Mouse (Mus musculus): ENCODE data around the gene Shcbp1l. TPM values are rescaled to one million over a fixed set of nuclear protein-coding genes. Genes with fewer than 3 reads are reported as not detected.

The Shcbp1l gene
- polyA plus RNA-seq, 1 experiment from 2014 or later = 0.26 TPM

- H3K9me3 ChIP-seq = no peaks in the 10 kb centered on the region
- H3K27ac ChIP-seq = no peak overlapping the region
- 94% methylated on average over 2 of the region's 2 CpGs for WGBS
- H3K4me2 ChIP-seq (replicated peaks) = no peak overlapping the region
- H3K9ac ChIP-seq = no peak overlapping the region
- H3K27me3 ChIP-seq (replicated peaks) = no peaks in the 10 kb centered on the region
- H3K4me1 ChIP-seq (replicated peaks) = no peaks in the 10 kb centered on the region
- H3K36me3 ChIP-seq = no peaks in the 10 kb centered on the region
- ATAC-seq = no peak
- no peak overlapping the region for H3K4me3 ChIP-seq (replicated peaks)
Observed at GRCm38 (mm10) chr1:153432329-153432728, 7.4 kb downstream of the Shcbp1l start.

GRCm38 (mm10) chr1:153433851-153434589 lies 9.1 kb downstream of the Shcbp1l start:
- no peaks in the 10 kb centered on the region for H3K4me1 ChIP-seq (replicated peaks)
- H3K36me3 ChIP-seq = no peaks in the 10 kb centered on the region
- H3K9ac ChIP-seq = no peak overlapping the region
- H3K27ac ChIP-seq = no peak overlapping the region
- H3K4me3 ChIP-seq (replicated peaks) = no peak overlapping the region
- no peaks in the 10 kb centered on the region for H3K27me3 ChIP-seq (replicated peaks)
- 82% methylated on average over 5 of the region's 5 CpGs for WGBS
- H3K9me3 ChIP-seq = no peaks in the 10 kb centered on the region
- no peak overlapping the region for H3K4me2 ChIP-seq (replicated peaks)
- ATAC-seq = no peak

- Histone ChIP-seq H3K4me1 (replicated peaks) (no peaks in the 10 kb centered on the region), H3K27ac (no peak overlapping the region), H3K27me3 (replicated peaks) (no peaks in the 10 kb centered on the region), H3K4me3 (replicated peaks) (no peak overlapping the region), H3K9me3 (no peaks in the 10 kb centered on the region), H3K36me3 (no peaks in the 10 kb centered on the region), H3K9ac (no peak overlapping the region), H3K4me2 (replicated peaks) (no peak overlapping the region)
- WGBS = 91% methylated on average over 11 of the region's 11 CpGs
- no peak for ATAC-seq
Observed at GRCm38 (mm10) chr1:153437536-153437935, 12.6 kb downstream of the Shcbp1l start.

- Histone ChIP-seq H3K9me3 (no peaks in the 10 kb centered on the region), H3K36me3 (no peaks in the 10 kb centered on the region), H3K27ac (no peak overlapping the region), H3K9ac (no peak overlapping the region), H3K4me1 (replicated peaks) (no peaks in the 10 kb centered on the region), H3K27me3 (replicated peaks) (no peaks in the 10 kb centered on the region), H3K4me3 (replicated peaks) (no peak overlapping the region), H3K4me2 (replicated peaks) (no peak overlapping the region)
- whole genome bisulfite sequencing = 82% methylated on average over 4 of the region's 4 CpGs
- ATAC-seq = no peak
Observed at GRCm38 (mm10) chr1:153440752-153441151, 15.8 kb downstream of the Shcbp1l start.

- H3K9ac ChIP-seq = no peak overlapping the region
- 84% methylated on average over 3 of the region's 3 CpGs for WGBS
Observed at GRCm38 (mm10) chr1:153441656-153442055, 16.7 kb downstream of the Shcbp1l start.

GRCm38 (mm10) chr1:153443019-153443418 lies 18.1 kb downstream of the Shcbp1l start:
- ATAC-seq = no peak
- H3K4me2 ChIP-seq (replicated peaks) = no peak overlapping the region
- WGBS = 85% methylated on average over 1 of the region's 1 CpGs
- H3K27ac ChIP-seq = no peak overlapping the region
- no peaks in the 10 kb centered on the region for H3K27me3 ChIP-seq (replicated peaks)
- H3K4me1 ChIP-seq (replicated peaks) = no peaks in the 10 kb centered on the region
- no peaks in the 10 kb centered on the region for H3K36me3 ChIP-seq
- no peak overlapping the region for H3K4me3 ChIP-seq (replicated peaks)
- no peaks in the 10 kb centered on the region for H3K9me3 ChIP-seq
- no peak overlapping the region for H3K9ac ChIP-seq

More at GRCm38 (mm10) chr1:153441656-153442055, 16.7 kb downstream of the Shcbp1l start:
- H3K27ac ChIP-seq = no peak overlapping the region
- H3K4me2 ChIP-seq (replicated peaks) = no peak overlapping the region
- ATAC-seq = no peak
- no peaks in the 10 kb centered on the region for H3K27me3 ChIP-seq (replicated peaks)
- H3K4me3 ChIP-seq (replicated peaks) = no peak overlapping the region
- no peaks in the 10 kb centered on the region for H3K4me1 ChIP-seq (replicated peaks)
- no peaks in the 10 kb centered on the region for H3K36me3 ChIP-seq
- H3K9me3 ChIP-seq = no peaks in the 10 kb centered on the region

- H3K4me3 ChIP-seq (replicated peaks) = no peak overlapping the region
- ATAC-seq = no peak
- no peaks in the 10 kb centered on the region for H3K4me1 ChIP-seq (replicated peaks)
- 80% methylated on average over 4 of the region's 4 CpGs for WGBS
- H3K9ac ChIP-seq = no peak overlapping the region
- H3K9me3 ChIP-seq = no peaks in the 10 kb centered on the region
- no peak overlapping the region for H3K4me2 ChIP-seq (replicated peaks)
- no peak overlapping the region for H3K27ac ChIP-seq
- H3K36me3 ChIP-seq = no peaks in the 10 kb centered on the region
- no peaks in the 10 kb centered on the region for H3K27me3 ChIP-seq (replicated peaks)
Observed at GRCm38 (mm10) chr1:153443632-153444031, 18.7 kb downstream of the Shcbp1l start.

- ATAC-seq = no peak
- 95% methylated on average over 20 of the region's 20 CpGs for WGBS
- no peaks in the 10 kb centered on the region for H3K4me1 ChIP-seq (replicated peaks)
- H3K9me3 ChIP-seq = no peaks in the 10 kb centered on the region
- no peaks in the 10 kb centered on the region for H3K36me3 ChIP-seq
- H3K4me3 ChIP-seq (replicated peaks) = no peak overlapping the region
- H3K27ac ChIP-seq = no peak overlapping the region
- no peak overlapping the region for H3K4me2 ChIP-seq (replicated peaks)
- H3K9ac ChIP-seq = no peak overlapping the region
- no peaks in the 10 kb centered on the region for H3K27me3 ChIP-seq (replicated peaks)
Observed at GRCm38 (mm10) chr1:153446120-153446831, 21.3 kb downstream of the Shcbp1l start.

- no peak overlapping the region for H3K4me3 ChIP-seq (replicated peaks)
- no peaks in the 10 kb centered on the region for H3K9me3 ChIP-seq
- no peak overlapping the region for H3K9ac ChIP-seq
- no peak for ATAC-seq
- no peak overlapping the region for H3K4me2 ChIP-seq (replicated peaks)
- H3K27me3 ChIP-seq (replicated peaks) = no peaks in the 10 kb centered on the region
- no peaks in the 10 kb centered on the region for H3K4me1 ChIP-seq (replicated peaks)
- H3K36me3 ChIP-seq = 0 out of 2 replicates have a peak, but pooled peaks cover 6% of the 10 kb centered on the region
- no peak overlapping the region for H3K27ac ChIP-seq
- 70% methylated on average over 10 of the region's 10 CpGs for WGBS
Observed at GRCm38 (mm10) chr1:153451237-153452154, 26.5 kb downstream of the Shcbp1l start.

- H3K36me3 ChIP-seq = peaks cover 11% of the 10 kb centered on the region
- H3K4me3 ChIP-seq (replicated peaks) = no peak overlapping the region
- H3K27me3 ChIP-seq (replicated peaks) = no peaks in the 10 kb centered on the region
- H3K9me3 ChIP-seq = no peaks in the 10 kb centered on the region
- no peaks in the 10 kb centered on the region for H3K4me1 ChIP-seq (replicated peaks)
- ATAC-seq = peak; percentile 41; the same call in 1 of the 2 replicates
- H3K9ac ChIP-seq = no peak overlapping the region
- no peak overlapping the region for H3K27ac ChIP-seq
- WGBS = 78% methylated on average over 3 of the region's 3 CpGs
- H3K4me2 ChIP-seq (replicated peaks) = no peak overlapping the region
Observed at GRCm38 (mm10) chr1:153453146-153453642, 28.2 kb downstream of the Shcbp1l start.

- Histone ChIP-seq H3K27me3 (replicated peaks) (no peaks in the 10 kb centered on the region), H3K36me3 (peaks cover 25% of the 10 kb centered on the region), H3K27ac (no peak overlapping the region), H3K4me1 (replicated peaks) (no peaks in the 10 kb centered on the region), H3K9ac (no peak overlapping the region), H3K4me3 (replicated peaks) (no peak overlapping the region), H3K4me2 (replicated peaks) (no peak overlapping the region), H3K9me3 (no peaks in the 10 kb centered on the region)
- no peak for ATAC-seq
- 84% methylated on average over 5 of the region's 5 CpGs for WGBS
Observed at GRCm38 (mm10) chr1:153456137-153456536, 31.2 kb downstream of the Shcbp1l start.

GRCm38 (mm10) chr1:153461796-153462195 lies 36.8 kb downstream of the Shcbp1l start:
- Histone ChIP-seq H3K4me3 (replicated peaks) (no peak overlapping the region), H3K9ac (no peak overlapping the region), H3K27me3 (replicated peaks) (no peaks in the 10 kb centered on the region), H3K4me2 (replicated peaks) (no peak overlapping the region), H3K36me3 (peaks cover 31% of the 10 kb centered on the region), H3K4me1 (replicated peaks) (no peaks in the 10 kb centered on the region), H3K9me3 (no peaks in the 10 kb centered on the region), H3K27ac (no peak overlapping the region)
- 71% methylated on average over 1 of the region's 1 CpGs for WGBS
- ATAC-seq = no peak
